Mouse (Mus musculus) layer of hippocampus, postnatal 10 days (tissue): ENCODE data around the gene March2. TPM values are rescaled to one million over a fixed set of nuclear protein-coding genes. Genes with fewer than 3 reads are reported as not detected.

Experiments
- DNase-seq, 2 experiments: peaks; one replicate each; pipeline ENCODE4 v3.0.0; 2021; ENCODE audit warnings: low spot score in 2 of 2
- total RNA-seq, 2 experiments: library from RNA; stranded (reverse); gene quantifications; 2 replicates each; pipeline ENCODE4 v1.2.3; 2021

The March2 gene
- total RNA-seq, 2 experiments from 2014 or later: 74.1 to 76.0 TPM

DNA sequence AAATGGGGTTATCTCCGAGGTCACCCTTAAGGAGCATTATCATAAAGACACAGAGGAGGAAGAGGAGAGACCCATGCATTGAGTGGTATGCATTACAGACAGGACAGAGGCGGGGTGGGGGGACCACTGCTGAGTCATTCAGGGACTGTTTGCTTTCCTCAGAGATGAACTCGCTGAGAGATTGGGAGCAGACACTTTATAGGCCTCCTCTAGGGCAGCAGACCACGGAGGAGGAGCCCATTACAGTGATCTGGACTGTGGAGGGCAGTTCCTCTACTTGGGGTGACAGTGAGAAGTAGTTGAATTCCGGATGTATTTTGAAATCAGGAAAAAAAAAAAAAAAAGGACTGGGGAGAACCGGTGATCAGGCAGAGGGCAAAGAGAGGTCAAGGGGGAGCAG is 78.7 kb downstream of the March2 start:
- no peak for DNase-seq

DNA sequence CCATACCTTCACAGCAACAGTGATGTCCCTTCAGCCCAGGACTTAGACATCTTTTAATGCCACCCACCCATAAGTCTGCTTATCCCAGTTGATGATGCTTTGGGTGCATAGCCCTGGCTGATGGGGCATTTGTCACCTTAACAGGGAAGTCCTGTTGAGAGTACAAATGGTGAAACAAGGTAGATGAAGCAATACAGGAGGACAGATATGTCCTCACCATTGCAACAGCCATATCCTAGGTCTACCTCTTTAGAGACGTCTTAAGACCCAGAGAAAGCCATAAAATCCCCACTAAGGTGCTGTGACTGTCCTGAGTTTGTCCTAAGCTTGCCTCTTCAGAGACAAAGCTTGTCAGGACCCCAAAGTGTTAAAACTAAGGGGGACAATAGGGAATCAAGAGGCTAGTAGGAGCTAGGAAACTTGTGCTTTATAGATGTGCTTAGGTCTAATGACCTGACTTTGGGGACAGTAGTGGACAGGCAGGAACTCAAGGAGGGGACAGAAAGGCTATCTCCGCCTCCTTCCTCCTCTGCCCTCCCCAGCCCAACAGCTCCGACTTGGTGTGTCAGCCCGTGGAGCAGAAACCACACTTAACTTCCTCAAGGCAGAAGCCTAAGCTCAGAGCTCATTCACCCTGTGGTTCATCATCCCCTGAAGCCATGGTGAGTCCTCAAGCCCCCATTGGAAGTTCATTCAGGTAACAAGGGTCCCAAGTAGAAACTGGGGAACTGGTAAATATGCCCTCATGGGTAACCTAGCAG is 80.8 kb downstream of the March2 start, which contains the start of gene Pram1:
Pram1 (plus strand) TSS at position 541 of the 761 bp plus-strand sequence.
- peak in 1 of 2 experiments; percentile 10 for DNase-seq

GRCm38 (mm10) chr17:33637038-33637437 is 81.4 kb downstream of the March2 start:
- DNase-seq: peak in 1 of 2 experiments; percentile 18

Other genes starting within 250 kb of the March2 start
- gene Adamts10, start 194.5 kb downstream of the March2 start, total RNA-seq: 10 to 100 TPM; 37.2 to 37.5 TPM
- gene Myo1f, start 163.0 kb downstream of the March2 start, total RNA-seq: 1 to 10 TPM; 1.5 to 1.6 TPM
- 10 to 100 TPM; 48.0 to 53.1 TPM for gene Zfp414, start 89.6 kb downstream of the March2 start, total RNA-seq
- gene Pram1, start 80.6 kb downstream of the March2 start, total RNA-seq: under 1 TPM in 1 of 2 experiments, not detected in 1; 0.27 TPM
- gene Hnrnpm, start 31.8 kb downstream of the March2 start, total RNA-seq: 100 to 1,000 TPM; 138 to 167 TPM
- 100 to 1,000 TPM; 252 to 307 TPM for gene Rab11b, start 41.9 kb upstream of the March2 start, total RNA-seq
- gene Angptl4, start 63.2 kb upstream of the March2 start, total RNA-seq: 1 to 10 TPM; 6.9 to 9.5 TPM
- gene Kank3, start 91.8 kb upstream of the March2 start, total RNA-seq: 10 to 100 TPM; 38.0 to 51.2 TPM
- 100 to 1,000 TPM; 919 to 984 TPM for gene Rps28, start 105.9 kb upstream of the March2 start, total RNA-seq
- 100 to 1,000 TPM; 244 to 245 TPM for gene Ndufa7, start 105.9 kb upstream of the March2 start, total RNA-seq
- gene Cd320, start 124.4 kb upstream of the March2 start, total RNA-seq: 10 to 100 TPM; 25.1 to 27.1 TPM
- not detected for gene Gm7029, start 155.2 kb upstream of the March2 start, total RNA-seq
- 1 to 10 TPM; 5.6 to 6.8 TPM for gene Kifc1, start 172.0 kb upstream of the March2 start, total RNA-seq
- 1 to 10 TPM in 1 of 2 experiments, under 1 TPM in 1; 0.87 to 1.1 TPM for gene Platr17, start 186.5 kb upstream of the March2 start, total RNA-seq
- gene Daxx, start 190.7 kb upstream of the March2 start, total RNA-seq: 10 to 100 TPM; 23.9 to 29.6 TPM
- 10 to 100 TPM; 36.3 to 40.7 TPM for gene Tapbp, start 197.2 kb upstream of the March2 start, total RNA-seq
- 10 to 100 TPM; 29.4 to 30.5 TPM for gene Zbtb22, start 197.2 kb upstream of the March2 start, total RNA-seq
- 10 to 100 TPM; 60.2 to 80.6 TPM for gene Rgl2, start 210.9 kb upstream of the March2 start, total RNA-seq
- 100 to 1,000 TPM in 1 of 2 experiments, 10 to 100 TPM in 1; 83.1 to 106 TPM for gene Pfdn6, start 221.7 kb upstream of the March2 start, total RNA-seq
- 10 to 100 TPM; 21.8 to 24.8 TPM for gene Wdr46, start 222.0 kb upstream of the March2 start, total RNA-seq
- gene B3galt4, start 232.8 kb upstream of the March2 start, total RNA-seq: 1 to 10 TPM; 6.2 to 6.7 TPM
- gene Vps52, start 237.1 kb upstream of the March2 start, total RNA-seq: 10 to 100 TPM; 80.4 to 81.7 TPM
- 100 to 1,000 TPM; 453 to 457 TPM for gene Rps18, start 237.3 kb upstream of the March2 start, total RNA-seq